Mouse (Mus musculus): ENCODE measurements around the gene Gpn2. TPM values are rescaled to one million over a fixed set of nuclear protein-coding genes. Genes with fewer than 3 reads are reported as not detected.

Gpn2 gene
- total RNA-seq, 2 experiments from 2014 or later = 9.5 to 10.7 TPM

- intact Hi-C loops (cut with DNase I) = no loop called here
Measured at GRCm38 (mm10) chr4:133617936-133618335, 33.8 kb downstream of the Gpn2 start.

GRCm38 (mm10) chr4:133619473-133620136 is 35.4 kb downstream of the Gpn2 start:
- intact Hi-C loops (cut with DNase I) = no loop called here
- DNase-seq (ENCODE audit: low spot score in 2 of 2) = no peak

More at GRCm38 (mm10) chr4:133617936-133618335, 33.8 kb downstream of the Gpn2 start:
- no peak for DNase-seq (ENCODE audit: low spot score in 2 of 2)

- intact Hi-C loops (cut with DNase I) = no loop called here
- DNase-seq (ENCODE audit: low spot score in 2 of 2) = no peak
Measured at GRCm38 (mm10) chr4:133620668-133621067, 36.5 kb downstream of the Gpn2 start.

GRCm38 (mm10) chr4:133622161-133622695 is 38.1 kb downstream of the Gpn2 start:
- no peak for DNase-seq (ENCODE audit: low spot score in 2 of 2)
- intact Hi-C loops (cut with DNase I) = no loop called here

GRCm38 (mm10) chr4:133624830-133625229 is 40.7 kb downstream of the Gpn2 start:
- no peak for DNase-seq (ENCODE audit: low spot score in 2 of 2)
- intact Hi-C loops (cut with DNase I) = no loop called here

GRCm38 (mm10) chr4:133625621-133626071 is 41.5 kb downstream of the Gpn2 start:
- intact Hi-C loops (cut with DNase I) = no loop called here
- DNase-seq (ENCODE audit: low spot score in 2 of 2) = no peak

GRCm38 (mm10) chr4:133626221-133626620 is 42.1 kb downstream of the Gpn2 start:
- intact Hi-C loops (cut with DNase I) = no loop called here
- no peak for DNase-seq (ENCODE audit: low spot score in 2 of 2)

- intact Hi-C loops (cut with DNase I) = no loop called here
- DNase-seq (ENCODE audit: low spot score in 2 of 2) = no peak
Measured at GRCm38 (mm10) chr4:133626621-133627020, 42.5 kb downstream of the Gpn2 start.

GRCm38 (mm10) chr4:133627039-133627438 is 42.9 kb downstream of the Gpn2 start:
- DNase-seq (ENCODE audit: low spot score in 2 of 2) = no peak
- intact Hi-C loops (cut with DNase I) = no loop called here

GRCm38 (mm10) chr4:133628517-133628916 is 44.4 kb downstream of the Gpn2 start:
- intact Hi-C loops (cut with DNase I) = no loop called here
- no peak for DNase-seq (ENCODE audit: low spot score in 2 of 2)

- intact Hi-C loops (cut with DNase I) = no loop called here
- DNase-seq (ENCODE audit: low spot score in 2 of 2) = no peak
Measured at GRCm38 (mm10) chr4:133629191-133629590, 45.0 kb downstream of the Gpn2 start.

- no peak for DNase-seq (ENCODE audit: low spot score in 2 of 2)
- intact Hi-C loops (cut with DNase I) = no loop called here
Measured at GRCm38 (mm10) chr4:133630326-133630920, 46.3 kb downstream of the Gpn2 start.

- intact Hi-C loops (cut with DNase I) = no loop called here
- no peak for DNase-seq (ENCODE audit: low spot score in 2 of 2)
Measured at GRCm38 (mm10) chr4:133631071-133631768, 47.1 kb downstream of the Gpn2 start.

- DNase-seq (ENCODE audit: low spot score in 2 of 2) = no peak
- intact Hi-C loops (cut with DNase I) = no loop called here
Measured at GRCm38 (mm10) chr4:133631769-133632411, 47.7 kb downstream of the Gpn2 start.

GRCm38 (mm10) chr4:133632483-133633327 is 48.5 kb downstream of the Gpn2 start:
- DNase-seq (ENCODE audit: low spot score in 2 of 2) = peak; percentile 50 to 59
- intact Hi-C loops (cut with DNase I) = no loop called here

- intact Hi-C loops (cut with DNase I) = no loop called here
- DNase-seq (ENCODE audit: low spot score in 2 of 2) = peak; percentile 85 to 90
Measured at GRCm38 (mm10) chr4:133633332-133634042, 49.3 kb downstream of the Gpn2 start.

- intact Hi-C loops (cut with DNase I) = no loop called here
- DNase-seq (ENCODE audit: low spot score in 2 of 2) = no peak
Measured at GRCm38 (mm10) chr4:133634043-133634410, 49.9 kb downstream of the Gpn2 start.
